Mouse (Mus musculus) CH12.LX (cell line): ENCODE measurements around the gene 1700088E04Rik. TPM values are rescaled to one million over a fixed set of nuclear protein-coding genes. Genes with fewer than 3 reads are reported as not detected.

Experiments used
- DNase-seq: peaks from one replicate; pipeline ENCODE4 v3.0.0-alpha.2; 2013; ENCODE audit errors: extremely low read depth
- H3K27ac ChIP-seq: 2 replicates; pipeline ENCODE4 v1.5.1; 2012; ENCODE audit warnings: low read depth, mild to moderate bottlenecking, control low read depth, moderate library complexity; ENCODE audit not compliant: insufficient read depth
- H3K27me3 ChIP-seq: replicated peaks from 2 replicates; pipeline ENCODE3; 2012; ENCODE audit warnings: inconsistent platforms
- H3K36me3 ChIP-seq, 2 experiments: replicated peaks in 1 of 2; 2 replicates each; pipeline versions ENCODE3 to v1.6.1; 2012; ENCODE audit warnings: inconsistent platforms in 1 of 2, low read length in 1 of 2, mild to moderate bottlenecking in 1 of 2, mixed read lengths in 1 of 2, moderate library complexity in 1 of 2; ENCODE audit not compliant: control insufficient read depth in 1 of 2, insufficient read depth in 1 of 2
- H3K4me1 ChIP-seq, 2 experiments: 2 replicates each; pipeline ENCODE4 v1.6.1; 2012; ENCODE audit warnings: inconsistent platforms in 1 of 2, moderate library complexity in 1 of 2; ENCODE audit not compliant: insufficient read depth in 2 of 2, control insufficient read depth in 1 of 2
- H3K4me2 ChIP-seq: 2 replicates; pipeline ENCODE4 v1.6.1; 2012; ENCODE audit warnings: low read depth, mild to moderate bottlenecking, control low read depth; ENCODE audit not compliant: poor library complexity, insufficient read depth, severe bottlenecking
- H3K4me3 ChIP-seq, 3 experiments: fragments of 150-350 bp in 1 of 3; sonication (generic) in 1 of 3; replicated peaks in 1 of 3; 2 replicates each; pipeline versions ENCODE3 to v1.5.1; 2011 to 2012; ENCODE audit warnings: low read depth in 2 of 3, low read length in 2 of 3, mild to moderate bottlenecking in 2 of 3, moderate library complexity in 2 of 3, control low read depth in 1 of 3, improper control_type of control experiment in 1 of 3, inconsistent platforms in 1 of 3, mixed read lengths in 1 of 3; ENCODE audit not compliant: poor library complexity in 1 of 3
- H3K79me2 ChIP-seq: replicated peaks from 2 replicates; pipeline ENCODE4 v1.6.1; 2012; ENCODE audit warnings: mild to moderate bottlenecking, moderate library complexity; ENCODE audit not compliant: control insufficient read depth, poor library complexity, insufficient read depth, severe bottlenecking; ENCODE audit errors: extremely low read depth
- H3K9ac ChIP-seq: 2 replicates; pipeline ENCODE4 v1.6.1; 2012; ENCODE audit warnings: low read depth, mild to moderate bottlenecking, control low read depth, moderate library complexity; ENCODE audit not compliant: insufficient read depth
- H3K9me3 ChIP-seq: replicated peaks from 2 replicates; pipeline ENCODE3; 2012; ENCODE audit warnings: low read length, inconsistent platforms, mixed read lengths
- BHLHE40 ChIP-seq: IDR thresholded peaks from 2 replicates; pipeline ENCODE4 v1.6.1; 2011; ENCODE audit warnings: mild to moderate bottlenecking, low read depth, low read length, improper control_type of control experiment
- CHD1 ChIP-seq: IDR thresholded peaks from 2 replicates; pipeline ENCODE4 v1.6.1; 2012; ENCODE audit warnings: low read depth, low read length, improper control_type of control experiment, inconsistent platforms
- E2F4 ChIP-seq: IDR thresholded peaks from 2 replicates; pipeline ENCODE4 v1.6.1; 2011; ENCODE audit warnings: low read depth, low read length, improper control_type of control experiment; ENCODE audit not compliant: insufficient replicate concordance
- EP300 ChIP-seq: IDR thresholded peaks from 2 replicates; pipeline ENCODE4 v1.6.1; 2011; ENCODE audit warnings: low read length, improper control_type of control experiment
- GABPA ChIP-seq: IDR thresholded peaks from 2 replicates; pipeline ENCODE4 v1.6.1; 2012; ENCODE audit warnings: low read depth, low read length, improper control_type of control experiment, inconsistent platforms; ENCODE audit not compliant: insufficient replicate concordance
- HCFC1 ChIP-seq: IDR thresholded peaks from 2 replicates; pipeline ENCODE4 v1.6.1; 2012; ENCODE audit warnings: low read depth, mild to moderate bottlenecking, inconsistent platforms, low read length, improper control_type of control experiment
- IRF4 ChIP-seq: IDR thresholded peaks from 2 replicates; pipeline ENCODE4 v1.6.1; 2014; ENCODE audit warnings: low read depth, mild to moderate bottlenecking, inconsistent platforms, low read length, improper control_type of control experiment
- JUND ChIP-seq: conservative IDR thresholded peaks from 2 replicates; pipeline ENCODE4 v1.6.1; 2011; ENCODE audit warnings: low read depth, low read length, improper control_type of control experiment
- KAT2A ChIP-seq: IDR thresholded peaks from 2 replicates; pipeline ENCODE4 v1.6.1; 2012; ENCODE audit warnings: low read length, improper control_type of control experiment, inconsistent platforms; ENCODE audit not compliant: insufficient replicate concordance
- MAFK ChIP-seq: IDR thresholded peaks from 2 replicates; pipeline ENCODE4 v1.6.1; 2011; ENCODE audit warnings: low read length, improper control_type of control experiment; ENCODE audit not compliant: insufficient replicate concordance
- MAX ChIP-seq: IDR thresholded peaks from 2 replicates; pipeline ENCODE4 v1.6.1; 2011; ENCODE audit warnings: low read length, improper control_type of control experiment
- MAZ ChIP-seq: IDR thresholded peaks from 2 replicates; pipeline ENCODE4 v1.6.1; 2012; ENCODE audit warnings: low read depth, mild to moderate bottlenecking, inconsistent platforms, low read length, improper control_type of control experiment, moderate library complexity
- MXI1 ChIP-seq: IDR thresholded peaks from 2 replicates; pipeline ENCODE4 v1.6.1; 2011; ENCODE audit warnings: mild to moderate bottlenecking, low read depth, low read length, improper control_type of control experiment
- MYC ChIP-seq: IDR thresholded peaks from 2 replicates; pipeline ENCODE4 v1.6.1; 2011; ENCODE audit warnings: low read depth, mild to moderate bottlenecking, improper control_type of control experiment, low read length
- NELFE ChIP-seq: IDR thresholded peaks from 2 replicates; pipeline ENCODE4 v1.6.1; 2011; ENCODE audit warnings: low read depth, low read length, improper control_type of control experiment
- NRF1 ChIP-seq: IDR thresholded peaks from 2 replicates; pipeline ENCODE4 v1.6.1; 2014; ENCODE audit warnings: low read depth, mild to moderate bottlenecking, inconsistent platforms, low read length, improper control_type of control experiment, moderate library complexity
- PAX5 ChIP-seq: IDR thresholded peaks from 2 replicates; pipeline ENCODE4 v1.6.1; 2012; ENCODE audit warnings: low read length, inconsistent platforms, mixed read lengths
- POLR2A ChIP-seq: IDR thresholded peaks from 2 replicates; pipeline ENCODE4 v1.6.1; 2011; ENCODE audit warnings: low read depth, mild to moderate bottlenecking, improper control_type of control experiment, low read length
- POLR2AphosphoS2 ChIP-seq: IDR thresholded peaks from 2 replicates; pipeline ENCODE4 v1.6.1; 2011; ENCODE audit warnings: low read depth, low read length, improper control_type of control experiment
- RAD21 ChIP-seq: IDR thresholded peaks from 2 replicates; pipeline ENCODE4 v1.6.1; 2011; ENCODE audit warnings: low read depth, mild to moderate bottlenecking, low read length, improper control_type of control experiment, moderate library complexity
- RCOR1 ChIP-seq: conservative IDR thresholded peaks from 2 replicates; pipeline ENCODE4 v1.6.1; 2012; ENCODE audit warnings: low read depth, mild to moderate bottlenecking, inconsistent platforms, low read length, improper control_type of control experiment
- TBP ChIP-seq: conservative IDR thresholded peaks from 2 replicates; pipeline ENCODE4 v1.6.1; 2011; ENCODE audit warnings: low read depth, low read length, improper control_type of control experiment
- UBTF ChIP-seq: IDR thresholded peaks from 2 replicates; pipeline ENCODE4 v1.6.1; 2012; ENCODE audit warnings: low read depth, mild to moderate bottlenecking, inconsistent platforms, low read length, improper control_type of control experiment, moderate library complexity
- USF2 ChIP-seq: conservative IDR thresholded peaks from 2 replicates; pipeline ENCODE4 v1.6.1; 2011; ENCODE audit warnings: low read depth, low read length, improper control_type of control experiment
- ZKSCAN1 ChIP-seq: IDR thresholded peaks from 2 replicates; pipeline ENCODE4 v1.6.1; 2012; ENCODE audit warnings: low read depth, inconsistent platforms, low read length, improper control_type of control experiment, borderline replicate concordance
- dilution Hi-C: fragments of 300-500 bp; cut with MboI; formaldehyde crosslinking; loops from 2 replicates; pipeline ENCODE4 v1.14.3; 2020; ENCODE audit warnings: low sequenced_read_pairs; ENCODE audit not compliant: extremely low pct_unique_long_range_greater_than_20kb, extremely low pct_ligation_motif_present
- in situ Hi-C: fragments of 300-500 bp; cut with MboI; formaldehyde crosslinking; loops from 3 replicates; pipeline ENCODE4 v1.14.3; 2019; ENCODE audit warnings: low sequenced_read_pairs, low pct_ligation_motif_present, low pct_unique_long_range_greater_than_20kb, mixed read lengths
- polyA plus RNA-seq: library from polyadenylated mRNA; unstranded; fragments of >175 nt; gene quantifications from 2 replicates; pipeline ENCODE4 v1.2.1, GENCODE M21; 2012; ENCODE audit warnings: low read depth; ENCODE audit not compliant: insufficient read length
- total RNA-seq, 2 experiments: library from RNA; depleted of rRNA; stranded (reverse); fragments of 300-350 nt in 1 of 2; fragments of >200 nt in 1 of 2; gene quantifications; 2 replicates each; pipeline ENCODE4 v1.2.3; 2012 to 2014

Gene 1700088E04Rik
- total and polyA plus RNA-seq, 3 experiments, result 1.0 to 4.2 (median 2.1) TPM

DNA sequence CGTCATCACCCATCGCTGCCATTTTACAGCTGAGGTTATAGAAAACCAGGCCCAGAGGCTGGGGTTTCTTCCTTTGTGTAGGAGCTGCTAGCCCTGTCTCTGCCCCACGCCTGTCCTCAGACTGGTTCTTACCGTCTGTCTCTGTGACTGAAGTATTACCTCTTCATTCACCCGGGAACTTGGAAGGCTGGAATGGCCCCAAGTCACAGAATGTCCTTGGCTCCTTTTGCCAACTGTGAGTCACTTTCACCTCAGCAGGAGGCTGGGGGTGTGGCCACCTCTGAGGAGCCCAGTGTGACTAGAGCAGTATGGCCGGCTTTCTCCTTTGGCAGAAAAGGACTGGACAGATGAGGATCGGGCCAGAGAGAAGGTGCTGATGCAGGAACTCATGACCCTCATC, 9.6 kb downstream of the 1700088E04Rik start:
- dilution Hi-C loops, result no loop called here
- no peak overlapping the region for H3K4me3 ChIP-seq
- peaks cover 0 to 9% of the 10 kb centered on the region in 2 experiments; a peak in 1 of 4 replicates for H3K4me1 ChIP-seq
- peaks cover 68 to 88% of the 10 kb centered on the region in 2 experiments for H3K36me3 ChIP-seq
- DNase-seq, result no peak
- H3K27me3 ChIP-seq, result no peaks in the 10 kb centered on the region
- H3K27ac ChIP-seq, result no peak overlapping the region
- no peak overlapping the region for H3K4me2 ChIP-seq
- H3K9ac ChIP-seq, result no peak overlapping the region
- H3K79me2 ChIP-seq, result no peaks in the 10 kb centered on the region
- no peak for TF ChIP-seq IRF4
- TF ChIP-seq MAFK, result no peak
- no peak for TF ChIP-seq NELFE
- TF ChIP-seq POLR2A, result no peak
- TF ChIP-seq HCFC1, result no peak
- no peak for TF ChIP-seq ZKSCAN1
- TF ChIP-seq UBTF, result no peak
- no peak for TF ChIP-seq TBP
- no peak for TF ChIP-seq EP300
- TF ChIP-seq MXI1, result no peak
- no peak for TF ChIP-seq CHD1
- TF ChIP-seq MAZ, result no peak
- no peak for TF ChIP-seq E2F4
- peaks cover 11% of the 10 kb centered on the region for H3K9me3 ChIP-seq
- in situ Hi-C loops, result no loop called here

DNA sequence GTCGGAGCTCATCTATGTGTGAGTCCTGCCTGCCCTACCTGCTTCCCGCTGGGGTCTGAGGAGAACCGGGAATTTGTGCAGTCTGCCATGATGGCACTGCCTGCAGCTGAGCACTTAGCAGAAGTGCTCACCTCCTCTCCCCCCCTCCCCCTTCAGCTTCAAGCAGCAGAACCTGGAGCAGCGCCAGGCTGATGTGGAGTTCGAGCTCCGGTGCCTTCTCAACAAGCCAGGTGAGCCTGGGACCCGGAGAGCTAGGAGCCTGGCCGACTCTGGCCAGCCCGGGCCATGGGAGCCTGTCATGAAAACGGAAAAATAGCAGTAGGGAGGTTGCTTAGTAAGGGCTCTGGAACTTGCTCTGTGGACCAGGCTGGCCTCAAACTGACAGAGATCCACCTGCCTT, 10.3 kb downstream of the 1700088E04Rik start:
- in situ Hi-C loops (no loop called here), dilution Hi-C loops (no loop called here)
- no peak overlapping the region for H3K4me2 ChIP-seq
- H3K79me2 ChIP-seq, result no peaks in the 10 kb centered on the region
- H3K4me3 ChIP-seq, result no peak overlapping the region
- no peaks in the 10 kb centered on the region for H3K27me3 ChIP-seq
- H3K27ac ChIP-seq, result no peak overlapping the region
- H3K9me3 ChIP-seq, result peaks cover 11% of the 10 kb centered on the region
- H3K36me3 ChIP-seq, result peaks cover 75 to 95% of the 10 kb centered on the region in 2 experiments
- H3K9ac ChIP-seq, result no peak overlapping the region
- no peak for DNase-seq
- peaks cover 0 to 8% of the 10 kb centered on the region in 2 experiments; a peak in 1 of 4 replicates for H3K4me1 ChIP-seq
- TF ChIP-seq MAX, result no peak
- TF ChIP-seq MAFK, result no peak
- no peak for TF ChIP-seq POLR2AphosphoS2
- no peak for TF ChIP-seq GABPA
- TF ChIP-seq KAT2A, result no peak
- no peak for TF ChIP-seq BHLHE40
- TF ChIP-seq HCFC1, result no peak
- no peak for TF ChIP-seq JUND
- no peak for TF ChIP-seq USF2
- no peak for TF ChIP-seq RCOR1
- no peak for TF ChIP-seq CHD1
- no peak for TF ChIP-seq UBTF
- no peak for TF ChIP-seq IRF4
- TF ChIP-seq NELFE, result no peak
- no peak for TF ChIP-seq PAX5
- no peak for TF ChIP-seq NRF1
- no peak for TF ChIP-seq MYC
- TF ChIP-seq RAD21, result no peak
